Mouse (Mus musculus): ENCODE results near the gene Gm20917. TPM values are rescaled to one million over a fixed set of nuclear protein-coding genes. Genes with fewer than 3 reads are reported as not detected.

Gene Gm20917
- polyA plus RNA-seq (2012; rRNA removed; ENCODE audit: low replicate concordance), result not detected in 2 replicates

GRCm38 (mm10) chrY:79151022-79151421 is at the start of gene Gm20917:
TSS of gene Gm20917 (minus strand) at chrY:79151122.

Other genes starting within 250 kb of the Gm20917 start
- gene Gm20916, start 168.4 kb upstream of the Gm20917 start, polyA plus RNA-seq (2012; rRNA removed; ENCODE audit: low replicate concordance), result not detected in 2 replicates

Measured in mammary gland, adult 2 months (tissue).